Mouse (Mus musculus): ENCODE measurements around the gene Elf1. TPM values are rescaled to one million over a fixed set of nuclear protein-coding genes. Genes with fewer than 3 reads are reported as not detected.

The Elf1 gene
- total and polyA plus RNA-seq, 3 experiments = 21.5 to 43.1 (median 24.2) TPM

- TF ChIP-seq TAL1 (IDR thresholded peaks at IDR 0.05; ENCODE audit: low read length) (peak; percentile 88), SMC3 (IDR thresholded peaks at IDR 0.05; ENCODE audit: low read depth, low read length) (no peak), BHLHE40 (IDR thresholded peaks at IDR 0.05; ENCODE audit: borderline replicate concordance, low read depth, low read length) (no peak), MAFK (IDR thresholded peaks at IDR 0.05; ENCODE audit: borderline replicate concordance, low read depth, low read length) (no peak), CTCF (IDR thresholded peaks at IDR 0.05 in 2 of 3, conservative IDR thresholded peaks at IDR 0.05 in 1 of 3; ENCODE audit: control insufficient read depth in 1 of 3, insufficient read depth in 1 of 3, low read depth in 2 of 3, low read length in 3 of 3, poor library complexity in 1 of 3, severe bottlenecking in 1 of 3) (peak in 1 of 3 experiments; percentile 29; a peak in 2 of 6 replicates), TCF12 (IDR thresholded peaks at IDR 0.05; ENCODE audit: low read depth, low read length) (peak; percentile 84), MEF2A (IDR thresholded peaks at IDR 0.05; ENCODE audit: extremely low read depth, insufficient replicate concordance, low read depth, low read length, poor library complexity, severe bottlenecking) (no peak)
Measured at GRCm38 (mm10) chr14:79529581-79530554, 48.9 kb downstream of the Elf1 start (continued).

GRCm38 (mm10) chr14:79530761-79531160 is 49.8 kb downstream of the Elf1 start:
- DNase-seq (ENCODE audit: low read depth, low spot score) = peak; percentile 50
- peak overlapping the region; percentile 81 for H3K27ac ChIP-seq (ENCODE audit: control insufficient read depth, low read depth, low read length)
- H3K9ac ChIP-seq (ENCODE audit: control insufficient read depth, low read depth, low read length, poor library complexity, severe bottlenecking) = peak overlapping the region; percentile 56
- H3K27me3 ChIP-seq (ENCODE audit: control insufficient read depth in 1 of 2, insufficient read depth in 2 of 2, low read length in 2 of 2) = no peaks in the 10 kb centered on the region
- peak overlapping the region; percentile 28 to 57 for H3K4me3 ChIP-seq (ENCODE audit: control insufficient read depth in 1 of 2, insufficient read depth in 1 of 2, low read depth in 2 of 2, low read length in 2 of 2)
- peaks cover 62% of the 10 kb centered on the region for H3K79me2 ChIP-seq (ENCODE audit: control insufficient read depth, insufficient read depth, low read length, poor library complexity)
- TF ChIP-seq HCFC1 (IDR thresholded peaks at IDR 0.05; ENCODE audit: low read depth, low read length) = no peak
- TF ChIP-seq TAL1 (IDR thresholded peaks at IDR 0.05; ENCODE audit: low read length) = no peak
- TF ChIP-seq SMC3 (IDR thresholded peaks at IDR 0.05; ENCODE audit: low read depth, low read length) = no peak
- TF ChIP-seq MAFK (IDR thresholded peaks at IDR 0.05; ENCODE audit: borderline replicate concordance, low read depth, low read length) = no peak
- no peak for TF ChIP-seq EP300 (IDR thresholded peaks at IDR 0.05; ENCODE audit: low read depth in 1 of 2, low read length in 2 of 2)
- TF ChIP-seq ZKSCAN1 (IDR thresholded peaks at IDR 0.05; ENCODE audit: low read depth, low read length) = no peak
- no peak for TF ChIP-seq USF2 (IDR thresholded peaks at IDR 0.05; ENCODE audit: borderline replicate concordance in 1 of 2, insufficient read depth in 1 of 2, low read depth in 1 of 2, low read length in 2 of 2)
- no peak for TF ChIP-seq ETS1 (IDR thresholded peaks at IDR 0.05; ENCODE audit: low read depth, low read length)
- no peak for TF ChIP-seq MAX (IDR thresholded peaks at IDR 0.05; ENCODE audit: low read length)
- TF ChIP-seq GATA1 (IDR thresholded peaks at IDR 0.05; ENCODE audit: low read depth, low read length) = no peak
- H3K36me3 ChIP-seq (ENCODE audit: control insufficient read depth in 1 of 2, insufficient read depth in 2 of 2, low read length in 2 of 2) = peaks cover 3 to 70% of the 10 kb centered on the region in 2 experiments; a peak in 3 of 4 replicates
- H3K4me1 ChIP-seq (ENCODE audit: control insufficient read depth in 1 of 2, insufficient read depth in 2 of 2, low read length in 2 of 2) = peaks cover 30 to 36% of the 10 kb centered on the region in 2 experiments
- H3K9me3 ChIP-seq (replicated peaks; ENCODE audit: insufficient read depth, low read length) = no peaks in the 10 kb centered on the region

Measured in MEL (cell line).